Mouse (Mus musculus): ENCODE data around the gene Adh6a. TPM values are rescaled to one million over a fixed set of nuclear protein-coding genes. Genes with fewer than 3 reads are reported as not detected.

The Adh6a gene
- polyA plus RNA-seq (2014; fragmentation: Illumina TruSeq; extraction: RNeasy Lipid Tissue Mini Kit (QIAGEN cat#74804); ENCODE audit: insufficient read depth, low read depth, low replicate concordance) = not detected

GRCm38 (mm10) chr3:138312965-138313364 is at the start of gene Adh6a:
Gene Adh6a (plus strand): TSS chr3:138313286.

GRCm38 (mm10) chr3:138341471-138341870 is 28.4 kb downstream of the Adh6a start, which contains the start of gene Adh6b:
Gene Adh6b (plus strand): TSS chr3:138341775.

Other genes starting within 250 kb of the Adh6a start
- gene 1110002E22Rik, start 248.2 kb upstream of the Adh6a start, polyA plus RNA-seq (2014; fragmentation: Illumina TruSeq; extraction: RNeasy Lipid Tissue Mini Kit (QIAGEN cat#74804); ENCODE audit: insufficient read depth, low read depth, low replicate concordance) = 0.15 TPM
- gene Gm5105, start 245.9 kb upstream of the Adh6a start, polyA plus RNA-seq (2014; fragmentation: Illumina TruSeq; extraction: RNeasy Lipid Tissue Mini Kit (QIAGEN cat#74804); ENCODE audit: insufficient read depth, low read depth, low replicate concordance) = not detected
- gene Trmt10a, start 169.8 kb upstream of the Adh6a start, polyA plus RNA-seq (2014; fragmentation: Illumina TruSeq; extraction: RNeasy Lipid Tissue Mini Kit (QIAGEN cat#74804); ENCODE audit: insufficient read depth, low read depth, low replicate concordance) = 2.6 TPM
- gene Mttp, start 168.3 kb upstream of the Adh6a start, polyA plus RNA-seq (2014; fragmentation: Illumina TruSeq; extraction: RNeasy Lipid Tissue Mini Kit (QIAGEN cat#74804); ENCODE audit: insufficient read depth, low read depth, low replicate concordance) = 0.94 TPM
- not detected for gene 4930579F01Rik, start 119.5 kb upstream of the Adh6a start, polyA plus RNA-seq (2014; fragmentation: Illumina TruSeq; extraction: RNeasy Lipid Tissue Mini Kit (QIAGEN cat#74804); ENCODE audit: insufficient read depth, low read depth, low replicate concordance)
- 11.1 TPM for gene Adh7, start 95.5 kb upstream of the Adh6a start, polyA plus RNA-seq (2014; fragmentation: Illumina TruSeq; extraction: RNeasy Lipid Tissue Mini Kit (QIAGEN cat#74804); ENCODE audit: insufficient read depth, low read depth, low replicate concordance)
- 162 TPM for gene Adh1, start 52.3 kb upstream of the Adh6a start, polyA plus RNA-seq (2014; fragmentation: Illumina TruSeq; extraction: RNeasy Lipid Tissue Mini Kit (QIAGEN cat#74804); ENCODE audit: insufficient read depth, low read depth, low replicate concordance)
- gene Adh6b, start 28.5 kb downstream of the Adh6a start, polyA plus RNA-seq (2014; fragmentation: Illumina TruSeq; extraction: RNeasy Lipid Tissue Mini Kit (QIAGEN cat#74804); ENCODE audit: insufficient read depth, low read depth, low replicate concordance) = 0.40 TPM
- gene Adh4, start 102.2 kb downstream of the Adh6a start, polyA plus RNA-seq (2014; fragmentation: Illumina TruSeq; extraction: RNeasy Lipid Tissue Mini Kit (QIAGEN cat#74804); ENCODE audit: insufficient read depth, low read depth, low replicate concordance) = not detected
- gene Adh5, start 129.8 kb downstream of the Adh6a start, polyA plus RNA-seq (2014; fragmentation: Illumina TruSeq; extraction: RNeasy Lipid Tissue Mini Kit (QIAGEN cat#74804); ENCODE audit: insufficient read depth, low read depth, low replicate concordance) = 64.0 TPM
- 14.4 TPM for gene Metap1, start 176.2 kb downstream of the Adh6a start, polyA plus RNA-seq (2014; fragmentation: Illumina TruSeq; extraction: RNeasy Lipid Tissue Mini Kit (QIAGEN cat#74804); ENCODE audit: insufficient read depth, low read depth, low replicate concordance)
- 56.5 TPM for gene Eif4e, start 212.9 kb downstream of the Adh6a start, polyA plus RNA-seq (2014; fragmentation: Illumina TruSeq; extraction: RNeasy Lipid Tissue Mini Kit (QIAGEN cat#74804); ENCODE audit: insufficient read depth, low read depth, low replicate concordance)

Measured in lung, adult 10 weeks (tissue).